Mouse (Mus musculus) CH12.LX (cell line): Measurements from ENCODE around the gene Os9. TPM values are rescaled to one million over a fixed set of nuclear protein-coding genes. Genes with fewer than 3 reads are reported as not detected.

Experiments used
- DNase-seq: peaks from one replicate; pipeline ENCODE4 v3.0.0-alpha.2; 2013; ENCODE audit errors: extremely low read depth
- H3K27ac ChIP-seq: 2 replicates; pipeline ENCODE4 v1.5.1; 2012; ENCODE audit warnings: low read depth, mild to moderate bottlenecking, control low read depth, moderate library complexity; ENCODE audit not compliant: insufficient read depth
- H3K27me3 ChIP-seq: replicated peaks from 2 replicates; pipeline ENCODE3; 2012; ENCODE audit warnings: inconsistent platforms
- H3K36me3 ChIP-seq, 2 experiments: replicated peaks in 1 of 2; 2 replicates each; pipeline versions ENCODE3 to v1.6.1; 2012; ENCODE audit warnings: inconsistent platforms in 1 of 2, low read length in 1 of 2, mild to moderate bottlenecking in 1 of 2, mixed read lengths in 1 of 2, moderate library complexity in 1 of 2; ENCODE audit not compliant: control insufficient read depth in 1 of 2, insufficient read depth in 1 of 2
- H3K4me1 ChIP-seq, 2 experiments: 2 replicates each; pipeline ENCODE4 v1.6.1; 2012; ENCODE audit warnings: inconsistent platforms in 1 of 2, moderate library complexity in 1 of 2; ENCODE audit not compliant: insufficient read depth in 2 of 2, control insufficient read depth in 1 of 2
- H3K4me2 ChIP-seq: 2 replicates; pipeline ENCODE4 v1.6.1; 2012; ENCODE audit warnings: low read depth, mild to moderate bottlenecking, control low read depth; ENCODE audit not compliant: poor library complexity, insufficient read depth, severe bottlenecking
- H3K4me3 ChIP-seq, 3 experiments: fragments of 150-350 bp in 1 of 3; sonication (generic) in 1 of 3; replicated peaks in 1 of 3; 2 replicates each; pipeline versions ENCODE3 to v1.5.1; 2011 to 2012; ENCODE audit warnings: low read depth in 2 of 3, low read length in 2 of 3, mild to moderate bottlenecking in 2 of 3, moderate library complexity in 2 of 3, control low read depth in 1 of 3, improper control_type of control experiment in 1 of 3, inconsistent platforms in 1 of 3, mixed read lengths in 1 of 3; ENCODE audit not compliant: poor library complexity in 1 of 3
- H3K79me2 ChIP-seq: replicated peaks from 2 replicates; pipeline ENCODE4 v1.6.1; 2012; ENCODE audit warnings: mild to moderate bottlenecking, moderate library complexity; ENCODE audit not compliant: control insufficient read depth, poor library complexity, insufficient read depth, severe bottlenecking; ENCODE audit errors: extremely low read depth
- H3K9ac ChIP-seq: 2 replicates; pipeline ENCODE4 v1.6.1; 2012; ENCODE audit warnings: low read depth, mild to moderate bottlenecking, control low read depth, moderate library complexity; ENCODE audit not compliant: insufficient read depth
- H3K9me3 ChIP-seq: replicated peaks from 2 replicates; pipeline ENCODE3; 2012; ENCODE audit warnings: low read length, inconsistent platforms, mixed read lengths
- BHLHE40 ChIP-seq: IDR thresholded peaks from 2 replicates; pipeline ENCODE4 v1.6.1; 2011; ENCODE audit warnings: mild to moderate bottlenecking, low read depth, low read length, improper control_type of control experiment
- CHD1 ChIP-seq: IDR thresholded peaks from 2 replicates; pipeline ENCODE4 v1.6.1; 2012; ENCODE audit warnings: low read depth, low read length, improper control_type of control experiment, inconsistent platforms
- CHD2 ChIP-seq: IDR thresholded peaks from 2 replicates; pipeline ENCODE4 v1.6.1; 2011; ENCODE audit warnings: low read length, improper control_type of control experiment
- CTCF ChIP-seq, 2 experiments: IDR thresholded peaks in 1 of 2; conservative IDR thresholded peaks in 1 of 2; 2 replicates each; pipeline ENCODE4 v1.5.1; 2011 to 2012; ENCODE audit warnings: low read depth in 2 of 2, low read length in 2 of 2, improper control_type of control experiment in 1 of 2, inconsistent platforms in 1 of 2, mild to moderate bottlenecking in 1 of 2, moderate library complexity in 1 of 2
- E2F4 ChIP-seq: IDR thresholded peaks from 2 replicates; pipeline ENCODE4 v1.6.1; 2011; ENCODE audit warnings: low read depth, low read length, improper control_type of control experiment; ENCODE audit not compliant: insufficient replicate concordance
- EP300 ChIP-seq: IDR thresholded peaks from 2 replicates; pipeline ENCODE4 v1.6.1; 2011; ENCODE audit warnings: low read length, improper control_type of control experiment
- GABPA ChIP-seq: IDR thresholded peaks from 2 replicates; pipeline ENCODE4 v1.6.1; 2012; ENCODE audit warnings: low read depth, low read length, improper control_type of control experiment, inconsistent platforms; ENCODE audit not compliant: insufficient replicate concordance
- HCFC1 ChIP-seq: IDR thresholded peaks from 2 replicates; pipeline ENCODE4 v1.6.1; 2012; ENCODE audit warnings: low read depth, mild to moderate bottlenecking, inconsistent platforms, low read length, improper control_type of control experiment
- IRF4 ChIP-seq: IDR thresholded peaks from 2 replicates; pipeline ENCODE4 v1.6.1; 2014; ENCODE audit warnings: low read depth, mild to moderate bottlenecking, inconsistent platforms, low read length, improper control_type of control experiment
- JUND ChIP-seq: conservative IDR thresholded peaks from 2 replicates; pipeline ENCODE4 v1.6.1; 2011; ENCODE audit warnings: low read depth, low read length, improper control_type of control experiment
- MAFK ChIP-seq: IDR thresholded peaks from 2 replicates; pipeline ENCODE4 v1.6.1; 2011; ENCODE audit warnings: low read length, improper control_type of control experiment; ENCODE audit not compliant: insufficient replicate concordance
- MAX ChIP-seq: IDR thresholded peaks from 2 replicates; pipeline ENCODE4 v1.6.1; 2011; ENCODE audit warnings: low read length, improper control_type of control experiment
- MEF2A ChIP-seq: IDR thresholded peaks from 2 replicates; pipeline ENCODE4 v1.6.1; 2014; ENCODE audit warnings: low read depth, mild to moderate bottlenecking, inconsistent platforms, low read length, improper control_type of control experiment, borderline replicate concordance
- MXI1 ChIP-seq: IDR thresholded peaks from 2 replicates; pipeline ENCODE4 v1.6.1; 2011; ENCODE audit warnings: mild to moderate bottlenecking, low read depth, low read length, improper control_type of control experiment
- NELFE ChIP-seq: IDR thresholded peaks from 2 replicates; pipeline ENCODE4 v1.6.1; 2011; ENCODE audit warnings: low read depth, low read length, improper control_type of control experiment
- NRF1 ChIP-seq: IDR thresholded peaks from 2 replicates; pipeline ENCODE4 v1.6.1; 2014; ENCODE audit warnings: low read depth, mild to moderate bottlenecking, inconsistent platforms, low read length, improper control_type of control experiment, moderate library complexity
- PAX5 ChIP-seq: IDR thresholded peaks from 2 replicates; pipeline ENCODE4 v1.6.1; 2012; ENCODE audit warnings: low read length, inconsistent platforms, mixed read lengths
- POLR2AphosphoS2 ChIP-seq: IDR thresholded peaks from 2 replicates; pipeline ENCODE4 v1.6.1; 2011; ENCODE audit warnings: low read depth, low read length, improper control_type of control experiment
- RCOR1 ChIP-seq: conservative IDR thresholded peaks from 2 replicates; pipeline ENCODE4 v1.6.1; 2012; ENCODE audit warnings: low read depth, mild to moderate bottlenecking, inconsistent platforms, low read length, improper control_type of control experiment
- SMC3 ChIP-seq: IDR thresholded peaks from 2 replicates; pipeline ENCODE4 v1.6.1; 2011; ENCODE audit warnings: low read depth, low read length, improper control_type of control experiment
- UBTF ChIP-seq: IDR thresholded peaks from 2 replicates; pipeline ENCODE4 v1.6.1; 2012; ENCODE audit warnings: low read depth, mild to moderate bottlenecking, inconsistent platforms, low read length, improper control_type of control experiment, moderate library complexity
- ZKSCAN1 ChIP-seq: IDR thresholded peaks from 2 replicates; pipeline ENCODE4 v1.6.1; 2012; ENCODE audit warnings: low read depth, inconsistent platforms, low read length, improper control_type of control experiment, borderline replicate concordance
- ZMIZ1 ChIP-seq: IDR thresholded peaks from 2 replicates; pipeline ENCODE4 v1.6.1; 2012; ENCODE audit warnings: low read depth, mild to moderate bottlenecking, inconsistent platforms, low read length, improper control_type of control experiment
- ZNF384 ChIP-seq: IDR thresholded peaks from 2 replicates; pipeline ENCODE4 v1.6.1; 2012; ENCODE audit warnings: low read depth, low read length, improper control_type of control experiment, inconsistent platforms
- dilution Hi-C: fragments of 300-500 bp; cut with MboI; formaldehyde crosslinking; loops from 2 replicates; pipeline ENCODE4 v1.14.3; 2020; ENCODE audit warnings: low sequenced_read_pairs; ENCODE audit not compliant: extremely low pct_unique_long_range_greater_than_20kb, extremely low pct_ligation_motif_present
- in situ Hi-C: fragments of 300-500 bp; cut with MboI; formaldehyde crosslinking; loops from 3 replicates; pipeline ENCODE4 v1.14.3; 2019; ENCODE audit warnings: low sequenced_read_pairs, low pct_ligation_motif_present, low pct_unique_long_range_greater_than_20kb, mixed read lengths
- polyA plus RNA-seq: library from polyadenylated mRNA; unstranded; fragments of >175 nt; gene quantifications from 2 replicates; pipeline ENCODE4 v1.2.1, GENCODE M21; 2012; ENCODE audit warnings: low read depth; ENCODE audit not compliant: insufficient read length
- total RNA-seq, 2 experiments: library from RNA; depleted of rRNA; stranded (reverse); fragments of 300-350 nt in 1 of 2; fragments of >200 nt in 1 of 2; gene quantifications; 2 replicates each; pipeline ENCODE4 v1.2.3; 2012 to 2014

Gene Os9
- total and polyA plus RNA-seq, 3 experiments, result 42.8 to 82.7 (median 61.9) TPM

DNA sequence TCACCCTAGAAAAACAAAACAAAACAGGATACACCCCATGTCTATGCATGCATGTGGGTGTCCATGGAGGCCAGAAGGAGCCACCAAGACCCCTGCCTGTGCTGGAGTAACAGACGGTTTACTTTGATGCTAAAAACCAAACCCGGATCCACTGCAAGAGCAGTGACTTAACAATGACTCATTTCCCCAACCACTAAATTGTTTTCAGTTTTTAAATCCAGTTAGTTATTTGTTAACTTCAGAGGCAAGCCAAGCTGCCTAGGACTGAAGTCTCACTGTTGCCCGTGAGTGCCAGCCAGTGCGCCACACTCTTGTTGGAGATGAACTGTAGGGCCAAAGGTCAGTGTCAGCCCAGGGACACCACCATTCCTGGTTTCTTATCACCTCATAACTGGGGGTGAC, 29.5 kb upstream of the Os9 start:
- Histone ChIP-seq H3K9me3 (peaks cover 3% of the 10 kb centered on the region), H3K27ac (no peak overlapping the region), H3K4me1 (peaks cover 0 to 2% of the 10 kb centered on the region in 2 experiments; a peak in 1 of 4 replicates), H3K27me3 (no peaks in the 10 kb centered on the region)
- dilution Hi-C loops, result no loop called here
- no peak for DNase-seq
- TF ChIP-seq MXI1 (no peak), NRF1 (no peak), GABPA (no peak), UBTF (no peak), IRF4 (no peak), EP300 (no peak), ZNF384 (no peak), BHLHE40 (no peak), NELFE (no peak)
- TF ChIP-seq, all 38 proteins: peak for 0
- Histone ChIP-seq H3K79me2 (no peaks in the 10 kb centered on the region), H3K4me3 (no peak overlapping the region), H3K9ac (no peak overlapping the region), H3K36me3 (no peaks in the 10 kb centered on the region), H3K4me2 (no peak overlapping the region)
- in situ Hi-C loops, result no loop called here

DNA sequence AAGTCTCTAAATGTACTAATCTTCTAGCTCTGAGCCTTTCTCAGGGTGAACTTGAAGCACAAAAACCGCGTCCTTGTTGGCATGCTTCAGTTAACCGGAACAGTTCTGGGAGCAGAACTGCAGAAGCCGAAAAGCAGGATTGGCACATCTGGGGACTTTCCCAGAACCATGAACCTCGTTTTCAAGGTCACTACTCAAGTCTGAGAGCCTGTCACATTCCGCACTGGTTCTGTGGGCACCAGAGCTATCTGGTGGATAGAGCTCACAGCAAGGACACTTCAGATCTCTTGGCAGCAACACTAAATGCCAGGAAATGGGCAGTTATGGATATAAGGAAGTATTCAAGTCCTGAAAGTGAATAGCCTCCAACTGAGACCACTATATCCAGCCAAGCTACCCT, 26.2 kb upstream of the Os9 start:
- no peak for DNase-seq
- Histone ChIP-seq H3K36me3 (no peaks in the 10 kb centered on the region), H3K27ac (no peak overlapping the region), H3K27me3 (no peaks in the 10 kb centered on the region), H3K9ac (no peak overlapping the region), H3K4me1 (peaks cover 2 to 13% of the 10 kb centered on the region in 2 experiments; a peak in 2 of 4 replicates), H3K4me2 (no peak overlapping the region), H3K4me3 (no peak overlapping the region), H3K9me3 (peaks cover under 1% of the 10 kb centered on the region), H3K79me2 (no peaks in the 10 kb centered on the region)
- dilution Hi-C loops, result no loop called here
- in situ Hi-C loops, result no loop called here
- no peak for TF ChIP-seq GABPA

DNA sequence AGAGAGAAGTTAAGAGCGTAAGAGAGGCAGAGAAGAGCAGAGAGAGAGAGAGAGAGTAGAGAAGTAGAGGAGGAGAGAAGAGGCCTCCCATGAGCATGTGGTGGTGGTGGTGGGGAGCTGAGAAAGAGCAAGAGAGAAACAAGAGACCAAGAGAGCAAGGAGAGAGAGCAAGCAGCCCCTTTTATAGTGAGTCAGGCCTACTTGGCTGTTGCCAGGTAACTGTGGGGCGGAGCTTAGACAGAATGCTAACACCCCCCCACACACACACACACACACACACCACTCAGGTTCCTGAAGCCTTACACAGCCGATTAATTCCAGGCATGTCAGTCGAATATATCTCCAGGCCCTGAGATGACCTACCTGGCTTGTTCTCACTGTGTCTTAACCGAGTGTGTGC, 24.4 kb upstream of the Os9 start:
- Histone ChIP-seq H3K27ac (no peak overlapping the region), H3K4me3 (no peak overlapping the region), H3K27me3 (no peaks in the 10 kb centered on the region), H3K36me3 (no peaks in the 10 kb centered on the region), H3K9ac (no peak overlapping the region), H3K4me2 (no peak overlapping the region), H3K9me3 (no peaks in the 10 kb centered on the region), H3K4me1 (peaks cover 9 to 27% of the 10 kb centered on the region in 2 experiments), H3K79me2 (no peaks in the 10 kb centered on the region)
- in situ Hi-C loops (no loop called here), dilution Hi-C loops (no loop called here)
- TF ChIP-seq MEF2A, result no peak
- TF ChIP-seq POLR2AphosphoS2, result no peak
- no peak for TF ChIP-seq CHD1
- TF ChIP-seq SMC3, result no peak
- TF ChIP-seq HCFC1, result no peak
- TF ChIP-seq CHD2, result no peak
- TF ChIP-seq EP300, result no peak
- TF ChIP-seq PAX5, result no peak
- TF ChIP-seq ZKSCAN1, result no peak
- no peak for TF ChIP-seq RCOR1
- TF ChIP-seq E2F4, result no peak
- no peak for TF ChIP-seq CTCF (conservative IDR thresholded peaks at IDR 0.05 in 1 of 2, IDR thresholded peaks at IDR 0.05 in 1 of 2; ENCODE audit: low read depth in 2 of 2, low read length in 2 of 2)
- no peak for TF ChIP-seq ZMIZ1
- TF ChIP-seq MAFK, result no peak
- TF ChIP-seq JUND, result no peak
- TF ChIP-seq UBTF, result no peak
- TF ChIP-seq MAX, result no peak
- TF ChIP-seq NRF1, result no peak
- no peak for DNase-seq
